Mouse (Mus musculus) G1E (cell line): ENCODE data around the gene Fggy.

Experiments used
- CTCF ChIP-seq: IDR thresholded peaks from 2 replicates; pipeline ENCODE4 v1.5.1; 2012; ENCODE audit warnings: low read depth, low read length, inconsistent platforms, mixed read lengths
- GATA1 ChIP-seq: IDR thresholded peaks from 2 replicates; pipeline ENCODE4 v1.6.1; 2012; ENCODE audit warnings: borderline replicate concordance, low read length, inconsistent platforms, mixed read lengths
- GATA2 ChIP-seq: IDR thresholded peaks from 2 replicates; pipeline ENCODE4 v1.6.1; 2012; ENCODE audit warnings: low read depth, low read length, inconsistent platforms, borderline replicate concordance
- POLR2AphosphoS5 ChIP-seq: IDR thresholded peaks from 2 replicates; pipeline ENCODE4 v1.6.1; 2012; ENCODE audit warnings: low read depth, low read length, inconsistent platforms; ENCODE audit not compliant: insufficient replicate concordance
- TAL1 ChIP-seq: conservative IDR thresholded peaks from 2 replicates; pipeline ENCODE4 v1.6.1; 2012; ENCODE audit warnings: low read depth, low read length, inconsistent platforms, mixed read lengths

DNA sequence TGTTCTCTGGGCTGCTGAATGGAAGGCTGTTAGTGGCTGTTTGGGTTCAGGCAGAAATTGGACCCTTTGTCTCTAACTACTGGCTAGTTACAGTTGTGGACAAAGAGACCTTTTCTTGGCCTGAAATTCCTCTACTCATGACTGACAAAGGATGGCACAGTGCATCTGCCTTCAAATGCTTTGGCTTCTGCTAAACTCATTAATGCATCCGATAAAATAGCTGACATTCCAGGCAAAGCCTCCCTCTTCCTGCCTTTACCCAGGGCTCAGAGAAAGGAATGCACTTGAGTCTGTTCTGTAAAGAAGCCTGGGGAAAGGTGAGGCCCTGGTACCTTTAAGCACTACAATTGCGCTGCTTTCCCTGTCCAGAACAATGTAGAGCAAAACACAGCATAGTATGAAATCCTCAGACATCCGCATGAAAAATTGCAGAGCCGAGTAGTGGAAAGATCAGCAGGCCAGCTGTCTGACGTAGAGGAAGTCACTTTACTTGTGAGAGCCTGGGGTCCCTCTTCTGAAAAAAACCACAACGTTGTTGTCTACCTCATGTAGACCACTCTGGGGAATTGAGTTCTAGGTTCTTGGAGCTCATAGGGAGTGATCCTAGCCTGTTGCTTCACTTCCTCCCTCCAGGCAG is 288.8 kb downstream of the Fggy start:
- TF ChIP-seq CTCF (no peak), GATA1 (no peak), TAL1 (no peak), GATA2 (no peak), POLR2AphosphoS5 (no peak)
